Mouse (Mus musculus) embryonic facial prominence, embryonic 15.5 days (tissue): ENCODE results near the gene Dnah5. TPM values are rescaled to one million over a fixed set of nuclear protein-coding genes. Genes with fewer than 3 reads are reported as not detected.

Experiments
- ATAC-seq: fragments of 200-750 bp; cut with Nextera tagmentation; 2 replicates; pipeline ENCODE4 v1.8.0; 2017; ENCODE audit warnings: low read depth, moderate TSS enrichment; ENCODE audit not compliant: insufficient number of reproducible peaks, low FRiP score, low TSS enrichment
- H3K27ac ChIP-seq: fragments of 300-500 bp; sonication (generic); replicated peaks from 2 replicates; pipeline ENCODE4 v1.5.1; 2015; ENCODE audit warnings: mild to moderate bottlenecking, inconsistent platforms
- H3K27me3 ChIP-seq: fragments of 300-500 bp; sonication (generic); 2 replicates; pipeline ENCODE4 v1.6.1; 2015; ENCODE audit warnings: inconsistent platforms
- H3K36me3 ChIP-seq: fragments of 300-500 bp; sonication (generic); 2 replicates; pipeline ENCODE4 v1.6.1; 2015; ENCODE audit warnings: mild to moderate bottlenecking, inconsistent platforms
- H3K4me1 ChIP-seq: fragments of 300-500 bp; sonication (generic); 2 replicates; pipeline ENCODE4 v1.6.1; 2015; ENCODE audit warnings: inconsistent platforms
- H3K4me2 ChIP-seq: fragments of 300-500 bp; sonication (generic); replicated peaks from 2 replicates; pipeline ENCODE4 v1.6.1; 2015; ENCODE audit warnings: mild to moderate bottlenecking, inconsistent platforms
- H3K4me3 ChIP-seq: fragments of 300-500 bp; sonication (generic); replicated peaks from 2 replicates; pipeline ENCODE4 v1.5.1; 2015; ENCODE audit warnings: mild to moderate bottlenecking, inconsistent platforms
- H3K9ac ChIP-seq: fragments of 300-500 bp; sonication (generic); 2 replicates; pipeline ENCODE4 v1.6.1; 2015; ENCODE audit warnings: inconsistent platforms
- H3K9me3 ChIP-seq: fragments of 300-500 bp; sonication (generic); replicated peaks from 2 replicates; pipeline ENCODE4 v1.6.1; 2016; ENCODE audit warnings: inconsistent platforms
- WGBS: fragments of 180-500 bp; shearing (Covaris S2); methylation state at CpG from one replicate; pipeline ENCODE4 v1.1.7; 2015; 5-methylcytosine and 5-hydroxymethylcytosine counted together
- polyA plus RNA-seq: library from polyadenylated mRNA; unstranded; fragments of >200 nt; fragmentation: Nextera tagmentation; extraction: Ambion mirVana; gene quantifications from 2 replicates; pipeline ENCODE4 v1.2.1, GENCODE M21; 2015

The Dnah5 gene
- 0.60 and 1.0 TPM in 2 replicates for polyA plus RNA-seq

DNA sequence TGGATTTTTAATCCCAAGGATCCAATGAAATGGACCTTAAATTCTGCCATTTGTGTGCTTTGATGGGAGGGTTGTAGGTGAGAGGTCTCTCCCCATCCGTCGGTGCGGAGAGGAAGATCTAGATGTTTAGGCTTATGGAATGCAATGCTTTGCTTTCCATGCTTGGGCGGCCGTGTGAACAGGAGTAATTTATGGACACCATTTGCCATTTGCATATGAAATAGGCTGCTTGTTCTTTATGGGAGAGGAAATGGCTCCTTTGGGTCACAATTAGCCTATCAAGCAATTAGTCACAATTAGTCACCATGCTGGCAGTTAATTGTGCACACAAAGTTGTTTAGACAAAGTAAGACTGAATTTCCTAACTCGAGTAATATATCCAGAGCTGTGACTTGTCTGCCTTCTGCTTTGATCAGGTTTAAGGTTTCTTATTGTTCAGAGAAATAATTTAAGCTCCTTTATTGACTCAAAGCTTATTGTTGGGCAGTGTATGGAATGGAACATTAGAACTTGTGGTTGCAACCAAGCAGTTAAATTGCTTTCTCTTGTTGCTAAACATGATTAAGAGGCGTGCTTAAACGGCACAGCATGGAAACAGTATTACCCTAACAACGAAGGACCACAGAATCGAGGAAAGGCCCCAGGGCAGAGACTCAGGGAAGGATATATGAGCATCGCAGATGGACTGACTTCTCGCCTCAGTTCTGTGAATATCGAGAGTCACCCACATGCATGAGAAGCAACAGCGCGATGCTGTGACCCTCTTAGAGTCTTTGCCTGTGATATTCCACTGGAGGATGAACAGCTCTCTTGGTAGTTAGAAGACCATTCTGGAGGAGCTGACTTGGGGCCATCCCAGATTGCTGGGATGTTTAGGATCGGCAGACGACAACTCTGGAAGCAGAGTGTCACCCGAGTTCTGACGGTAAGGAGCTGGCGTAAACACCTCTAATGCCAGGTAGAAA lies at the start of gene Dnah5:
TSS of gene Dnah5 (plus strand) at position 642 of the 965 bp plus-strand sequence.
- 64% methylated on average over 20 of the region's 20 CpGs for WGBS
- no peak within 1 kb of the TSS for H3K4me3 ChIP-seq
- H3K9me3 ChIP-seq, result no peaks in the 10 kb centered on the region
- no peak for ATAC-seq
- H3K27me3 ChIP-seq, result no peaks in the 10 kb centered on the region
- H3K9ac ChIP-seq, result no peak within 1 kb of the TSS
- H3K27ac ChIP-seq, result no peak within 1 kb of the TSS
- no peaks in the 10 kb centered on the region for H3K4me1 ChIP-seq
- H3K4me2 ChIP-seq, result no peak within 1 kb of the TSS
- H3K36me3 ChIP-seq, result no peaks in the 10 kb centered on the region

DNA sequence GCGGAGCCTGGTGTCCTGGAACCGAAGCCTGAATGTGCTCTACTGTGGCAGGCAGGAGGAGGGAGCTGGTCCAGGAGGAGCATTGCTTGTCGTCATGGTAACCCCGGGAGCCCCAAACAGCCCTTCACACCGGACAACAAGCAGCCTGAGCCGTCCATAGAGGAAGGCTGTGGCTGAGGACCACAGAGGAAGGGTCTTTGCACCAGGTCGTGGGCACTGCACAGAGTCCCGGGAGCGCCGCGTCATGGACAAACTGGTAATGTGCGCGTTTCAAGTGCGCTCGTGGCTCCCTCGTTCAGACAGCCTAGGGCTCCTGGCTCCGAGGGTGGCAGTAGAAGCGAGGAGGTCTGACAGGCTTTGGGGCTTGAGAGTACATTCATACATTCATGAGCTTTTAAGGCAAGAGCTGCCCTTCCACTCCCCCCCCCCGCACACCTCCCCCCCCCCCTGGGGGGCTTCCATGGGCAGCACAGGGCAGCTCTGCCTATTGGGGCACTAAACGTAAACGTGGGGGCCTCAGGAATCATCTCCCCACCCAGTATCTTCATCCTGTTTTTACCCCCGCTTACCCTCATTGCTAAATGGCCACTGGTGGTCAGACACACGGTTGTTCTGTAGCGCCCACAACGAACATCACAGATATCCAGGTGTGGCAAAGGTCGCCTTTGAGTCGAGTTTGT lies 48.6 kb upstream of the Dnah5 start:
- H3K27me3 ChIP-seq, result no peaks in the 10 kb centered on the region
- peaks cover 13% of the 10 kb centered on the region for H3K4me1 ChIP-seq
- H3K9me3 ChIP-seq, result no peaks in the 10 kb centered on the region
- no peak overlapping the region for H3K27ac ChIP-seq
- peak; percentile 37; the same call in 1 of the 2 replicates for ATAC-seq
- no peaks in the 10 kb centered on the region for H3K36me3 ChIP-seq
- H3K4me2 ChIP-seq, result peak overlapping the region; percentile 75
- 0 out of 2 replicates have a peak overlapping the region, but pooled peaks have one; percentile 6 for H3K9ac ChIP-seq
- 5% methylated on average over 26 of the region's 27 CpGs for WGBS
- H3K4me3 ChIP-seq, result peak overlapping the region; percentile 38

DNA sequence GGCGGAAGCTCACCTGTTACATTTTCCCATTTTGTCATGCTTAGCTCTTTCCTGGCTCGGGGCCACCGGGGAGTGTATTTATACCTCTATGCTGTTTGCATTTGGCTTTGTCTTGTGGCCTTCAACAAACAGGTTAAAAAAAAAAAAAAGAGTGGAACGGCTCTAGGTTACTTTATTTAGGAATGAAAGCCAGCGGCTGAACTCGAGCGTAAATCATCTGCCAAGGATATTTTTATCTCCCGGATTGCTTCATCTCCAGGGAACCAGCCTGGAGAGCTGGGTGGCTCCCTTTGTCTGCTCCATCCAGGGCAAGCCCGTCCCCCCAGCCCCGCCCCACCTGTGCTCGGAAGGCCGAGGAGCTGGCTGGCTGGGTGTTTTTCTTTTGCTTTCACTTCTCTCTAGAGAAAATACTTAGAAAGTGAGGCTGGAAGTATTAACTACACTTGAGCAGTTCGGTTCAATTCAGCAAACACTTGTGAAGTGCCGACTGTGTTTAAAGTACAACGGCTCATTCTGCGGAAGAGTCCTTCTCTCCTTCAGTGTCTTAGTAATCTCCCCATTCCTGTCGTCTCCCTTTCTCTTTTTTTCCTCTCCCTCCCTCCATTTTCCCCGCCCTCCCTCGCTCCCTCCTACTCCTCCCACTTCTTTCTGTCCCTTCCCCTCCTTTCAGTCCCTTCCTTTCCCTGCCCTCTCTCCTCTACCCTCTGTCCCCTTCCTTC lies 44.6 kb upstream of the Dnah5 start:
- Histone ChIP-seq H3K36me3 (no peaks in the 10 kb centered on the region), H3K9ac (0 out of 2 replicates have a peak overlapping the region, but pooled peaks have one; percentile 12), H3K27ac (peak overlapping the region; percentile 66), H3K4me1 (peaks cover 13% of the 10 kb centered on the region), H3K4me3 (peak overlapping the region; percentile 52), H3K9me3 (no peaks in the 10 kb centered on the region), H3K4me2 (peak overlapping the region; percentile 52), H3K27me3 (no peaks in the 10 kb centered on the region)
- ATAC-seq, result peak; percentile 85
- WGBS, result under 1% methylated on average over 19 of the region's 19 CpGs

DNA sequence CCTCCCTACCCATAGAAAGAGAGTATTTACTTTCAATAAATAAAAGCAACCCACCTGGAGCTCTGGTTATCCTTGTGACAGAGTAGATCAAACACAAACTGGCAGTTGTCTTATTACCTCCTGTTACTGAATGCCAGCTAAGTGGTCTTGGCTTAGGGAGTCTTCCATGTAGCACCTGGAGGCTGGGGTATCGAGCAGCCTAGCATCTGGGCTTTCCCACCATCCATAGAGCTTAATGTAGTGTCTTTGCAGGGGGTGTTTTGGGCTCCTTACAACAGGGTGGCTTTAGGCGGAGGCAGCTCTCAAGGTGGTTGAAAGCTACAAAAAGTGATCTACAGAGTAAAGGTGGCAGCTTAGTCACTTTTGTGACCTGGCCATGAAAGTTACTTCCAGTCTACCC lies 41.3 kb upstream of the Dnah5 start:
- Histone ChIP-seq H3K4me1 (peaks cover 4% of the 10 kb centered on the region; the same call in 1 of the 2 replicates), H3K9ac (no peak overlapping the region), H3K4me2 (no peak overlapping the region), H3K27ac (no peak overlapping the region), H3K9me3 (no peaks in the 10 kb centered on the region), H3K27me3 (no peaks in the 10 kb centered on the region), H3K36me3 (no peaks in the 10 kb centered on the region), H3K4me3 (no peak overlapping the region)
- ATAC-seq, result no peak
- WGBS, result 90% methylated on average over 2 of the region's 2 CpGs

DNA sequence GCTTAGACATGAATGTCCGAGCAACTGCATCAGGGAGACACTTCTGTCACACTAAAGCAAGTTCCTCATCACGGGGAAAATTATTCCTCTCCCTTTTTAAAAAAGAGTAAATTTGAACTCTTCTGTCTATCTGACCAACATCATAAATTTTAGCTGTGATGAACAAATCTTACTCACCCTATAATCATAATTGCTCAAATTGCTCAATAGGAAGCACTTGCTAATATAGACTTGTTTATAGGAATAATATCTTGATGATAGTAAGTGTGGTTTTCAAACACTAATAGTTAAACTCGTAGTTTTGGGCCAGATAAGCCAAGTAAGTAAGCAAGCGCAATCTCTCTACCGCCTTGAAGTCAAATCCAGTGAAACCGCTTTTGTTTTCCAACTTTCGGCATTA lies 38.3 kb upstream of the Dnah5 start:
- Histone ChIP-seq H3K27me3 (no peaks in the 10 kb centered on the region), H3K4me1 (no peaks in the 10 kb centered on the region), H3K36me3 (no peaks in the 10 kb centered on the region), H3K9me3 (no peaks in the 10 kb centered on the region), H3K9ac (no peak overlapping the region), H3K4me2 (no peak overlapping the region), H3K4me3 (no peak overlapping the region), H3K27ac (no peak overlapping the region)
- 85% methylated on average over 7 of the region's 7 CpGs for WGBS
- ATAC-seq, result no peak

DNA sequence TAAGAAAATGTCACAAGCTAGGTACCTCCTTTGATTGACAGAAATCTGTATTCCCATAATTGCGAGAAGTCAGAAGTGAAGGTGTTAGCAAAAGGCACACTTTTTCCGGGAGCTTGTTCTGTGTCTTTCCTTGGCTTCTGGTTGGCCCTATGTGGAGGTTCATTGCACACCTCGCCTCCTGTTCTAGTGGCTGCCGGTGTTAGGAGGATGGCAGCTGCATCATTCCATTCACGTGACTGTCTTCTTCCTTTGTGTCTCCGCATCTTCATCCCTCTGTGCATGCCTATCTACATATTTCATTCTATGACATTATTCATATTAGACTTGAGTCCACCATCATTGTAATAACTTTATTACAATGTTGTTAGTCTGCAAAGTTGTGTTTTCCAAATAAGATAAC lies 37.5 kb upstream of the Dnah5 start:
- 83% methylated on average over 6 of the region's 6 CpGs for WGBS
- H3K4me1 ChIP-seq, result no peaks in the 10 kb centered on the region
- no peak overlapping the region for H3K9ac ChIP-seq
- no peaks in the 10 kb centered on the region for H3K27me3 ChIP-seq
- H3K4me2 ChIP-seq, result no peak overlapping the region
- ATAC-seq, result no peak
- no peak overlapping the region for H3K27ac ChIP-seq
- H3K4me3 ChIP-seq, result no peak overlapping the region
- no peaks in the 10 kb centered on the region for H3K9me3 ChIP-seq
- no peaks in the 10 kb centered on the region for H3K36me3 ChIP-seq

DNA sequence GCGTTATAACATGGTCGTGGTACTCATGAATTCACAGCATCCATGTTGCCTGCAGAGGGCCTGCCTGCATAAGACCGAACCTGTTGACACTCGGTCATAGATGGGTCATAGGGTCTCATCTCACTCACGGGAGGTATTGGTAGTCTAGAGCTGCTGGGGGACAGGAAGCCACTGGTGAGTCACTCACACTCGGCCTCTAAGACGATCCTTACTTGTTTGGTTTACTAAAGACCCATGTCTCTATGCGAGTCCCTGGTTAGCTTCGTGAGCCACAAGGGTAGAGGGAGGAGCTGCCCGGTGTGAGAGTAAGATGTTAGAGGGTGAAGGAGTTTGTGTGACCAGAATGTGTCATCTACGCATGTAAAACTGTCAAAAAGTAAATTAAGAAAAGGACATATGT lies 24.6 kb upstream of the Dnah5 start:
- Histone ChIP-seq H3K9me3 (no peaks in the 10 kb centered on the region), H3K4me1 (no peaks in the 10 kb centered on the region), H3K9ac (no peak overlapping the region), H3K36me3 (no peaks in the 10 kb centered on the region), H3K4me2 (no peak overlapping the region), H3K27me3 (no peaks in the 10 kb centered on the region), H3K27ac (no peak overlapping the region), H3K4me3 (no peak overlapping the region)
- no peak for ATAC-seq
- WGBS, result 87% methylated on average over 11 of the region's 11 CpGs

DNA sequence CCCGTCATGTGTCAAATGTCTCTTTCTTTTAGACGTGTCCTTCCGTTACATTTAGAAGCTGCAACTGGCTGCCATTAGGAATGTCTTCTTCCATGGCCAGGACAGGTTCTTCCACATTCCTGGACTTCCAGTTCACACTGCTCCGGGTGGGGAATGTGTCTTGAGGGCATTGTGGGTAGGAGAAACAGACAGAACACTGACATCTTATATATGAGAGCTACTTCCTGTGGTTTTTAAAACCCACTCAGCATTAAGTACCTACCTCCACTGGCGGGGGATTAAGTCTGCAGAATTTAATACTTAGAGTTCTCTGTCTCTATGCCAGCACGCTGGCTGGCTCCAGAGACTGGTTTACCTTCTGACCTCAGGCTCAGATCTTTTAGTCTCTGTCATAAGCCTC lies 24.0 kb upstream of the Dnah5 start:
- Histone ChIP-seq H3K27ac (no peak overlapping the region), H3K9me3 (no peaks in the 10 kb centered on the region), H3K36me3 (no peaks in the 10 kb centered on the region), H3K27me3 (no peaks in the 10 kb centered on the region), H3K4me1 (no peaks in the 10 kb centered on the region), H3K9ac (no peak overlapping the region), H3K4me2 (no peak overlapping the region), H3K4me3 (no peak overlapping the region)
- ATAC-seq, result no peak
- 57% methylated on average over 6 of the region's 6 CpGs for WGBS

DNA sequence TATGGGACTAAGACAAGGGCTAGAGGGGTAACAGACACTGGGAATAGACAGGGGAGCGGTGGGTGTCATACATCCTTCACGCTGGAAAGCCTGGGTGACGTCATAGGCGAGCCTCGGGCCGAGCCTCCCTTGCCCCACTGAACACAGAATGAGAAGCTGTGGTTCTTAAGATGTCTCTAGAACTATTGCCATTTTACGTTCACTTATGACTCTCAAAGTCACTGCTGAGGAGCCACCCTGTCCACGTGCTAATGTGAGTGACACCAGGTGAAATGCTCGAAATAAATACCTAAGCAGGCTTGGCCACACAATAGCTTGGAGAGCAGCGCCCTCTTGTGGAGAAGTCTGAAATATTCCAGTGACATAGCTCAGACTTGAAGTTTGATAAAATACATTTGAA lies 21.7 kb upstream of the Dnah5 start:
- Histone ChIP-seq H3K27ac (no peak overlapping the region), H3K36me3 (no peaks in the 10 kb centered on the region), H3K4me3 (peak overlapping the region; percentile 29), H3K9me3 (no peaks in the 10 kb centered on the region), H3K27me3 (no peaks in the 10 kb centered on the region), H3K9ac (no peak overlapping the region), H3K4me2 (peak overlapping the region; percentile 48), H3K4me1 (no peaks in the 10 kb centered on the region)
- peak; percentile 39; the same call in 1 of the 2 replicates for ATAC-seq
- WGBS, result 10% methylated on average over 10 of the region's 10 CpGs

DNA sequence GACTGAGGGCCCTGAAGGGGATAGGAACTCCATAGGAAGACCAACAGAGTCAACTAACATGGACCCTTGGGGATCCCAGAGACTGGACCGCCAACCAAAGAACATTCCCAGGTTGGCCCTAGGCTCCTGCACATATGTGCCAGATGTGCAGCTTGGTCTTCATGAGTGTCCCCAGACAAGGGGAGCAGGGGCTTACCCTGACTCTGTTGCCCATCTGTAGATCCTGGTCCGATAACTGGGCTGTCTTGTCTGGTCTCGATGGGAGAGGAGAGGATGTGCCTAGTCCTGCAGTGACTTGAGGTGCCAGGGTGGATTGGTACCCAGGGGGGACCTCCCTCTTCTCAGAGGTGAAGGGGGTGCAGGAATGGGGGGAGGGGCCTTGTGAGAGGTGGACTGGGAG lies 21.0 kb upstream of the Dnah5 start:
- ATAC-seq, result no peak
- no peak overlapping the region for H3K27ac ChIP-seq
- H3K9me3 ChIP-seq, result no peaks in the 10 kb centered on the region
- no peaks in the 10 kb centered on the region for H3K27me3 ChIP-seq
- no peaks in the 10 kb centered on the region for H3K36me3 ChIP-seq
- no peak overlapping the region for H3K4me2 ChIP-seq
- WGBS, result 64% methylated on average over 3 of the region's 3 CpGs
- H3K9ac ChIP-seq, result no peak overlapping the region
- no peak overlapping the region for H3K4me3 ChIP-seq
- H3K4me1 ChIP-seq, result no peaks in the 10 kb centered on the region
